In the genomic region with DNA sequence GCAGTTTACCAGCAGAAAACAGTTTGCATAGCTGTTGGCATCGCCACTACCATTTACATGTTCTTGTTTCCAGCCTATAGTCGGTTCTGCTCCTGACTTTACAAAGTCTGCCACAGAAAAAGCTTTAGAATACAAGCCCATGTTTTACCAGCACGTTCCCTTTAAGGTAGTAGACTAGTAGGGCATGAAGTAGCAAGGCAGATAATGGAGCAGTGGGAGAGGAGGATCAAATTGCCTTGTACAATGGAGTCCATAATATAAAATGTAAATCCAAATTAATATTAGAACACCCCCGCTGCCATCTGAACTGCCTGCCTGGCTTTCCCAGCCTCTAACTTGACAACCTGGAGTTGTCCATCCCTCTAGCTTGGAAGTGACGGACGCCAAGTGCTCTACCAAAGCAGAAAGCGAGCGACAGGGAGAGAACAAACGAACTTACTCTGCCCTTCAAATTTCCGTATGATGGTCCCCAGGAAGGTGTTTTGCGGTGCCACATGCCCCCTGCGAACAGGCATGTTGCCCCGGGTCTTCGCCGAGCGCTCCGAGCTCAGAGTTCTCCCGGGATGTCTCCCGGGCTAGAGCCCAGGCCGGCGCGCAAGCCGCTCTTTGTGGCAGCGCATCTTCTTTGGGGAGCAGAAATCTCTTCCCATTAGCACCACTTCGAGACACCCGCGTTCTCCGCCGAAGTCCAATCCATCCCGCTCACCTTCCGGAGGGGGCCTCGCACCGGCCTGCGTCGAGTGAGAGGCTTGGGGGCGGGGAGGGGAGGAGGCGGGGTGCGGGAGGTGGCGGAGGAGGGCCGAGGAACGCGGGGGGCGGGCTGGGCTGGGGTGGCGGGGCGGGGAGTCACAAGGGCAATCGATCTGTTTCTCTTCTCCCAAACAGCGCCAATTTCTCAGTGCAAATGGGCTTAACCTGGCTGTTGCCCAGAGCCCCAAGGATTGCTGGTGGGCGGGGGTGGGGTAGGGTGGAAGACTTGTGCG, we compare ENCODE assay signal across 8 mouse cellular contexts. TPM values are rescaled to one million over a fixed set of nuclear protein-coding genes. Genes with fewer than 3 reads are reported as not detected.
A peak's percentile ranks its signal among the peaks of the same experiment; 100 is the strongest.
DNase-seq lines count a peak whose midpoint lies in the region; ATAC-seq lines count a peak whose summit lies in the region.

Kcnh7 (minus strand) TSS at position 725 of the 983 bp plus-strand sequence.

- WGBS in heart, embryonic 15.5 days = 2% methylated on average over 47 of the region's 49 CpGs
- under 1% methylated on average over 48 of the region's 49 CpGs for WGBS in neural tube, embryonic 13.5 days

- no peak within 1 kb of the TSS; the same call in 1 of the 2 replicates for H3K27ac ChIP-seq in heart, embryonic 15.5 days
- peak within 1 kb of the TSS; percentile 83 for H3K27ac ChIP-seq in neural tube, embryonic 13.5 days (replicated peaks)

- H3K4me1 ChIP-seq in heart, embryonic 15.5 days (replicated peaks) = peaks cover 7% of the 10 kb centered on the region
- peaks cover 14% of the 10 kb centered on the region; the same call in 1 of the 2 replicates for H3K4me1 ChIP-seq in neural tube, embryonic 13.5 days (replicated peaks)

- no peak for ATAC-seq in heart, embryonic 15.5 days (replicated peaks; ENCODE audit: insufficient number of reproducible peaks, insufficient read depth, low FRiP score, low read depth)
- ATAC-seq in neural tube, embryonic 13.5 days (ENCODE audit: low read depth) = peak; percentile 86

- H3K27me3 ChIP-seq in heart, embryonic 15.5 days = peaks cover 22% of the 10 kb centered on the region
- no peaks in the 10 kb centered on the region for H3K27me3 ChIP-seq in neural tube, embryonic 13.5 days

- DNase-seq in heart, postnatal 36 days = no peak
- DNase-seq in cerebellum, postnatal 10 days = peak; percentile 70 to 77
- peak; percentile 21 to 22 for DNase-seq in frontal cortex, postnatal 25 days (ENCODE audit: low spot score in 2 of 2)
- DNase-seq in left cerebral cortex, postnatal 36 days (ENCODE audit: low spot score in 2 of 2) = peak; percentile 64 to 75
- no peak for DNase-seq in MN1 (ENCODE audit: low spot score)
- DNase-seq in B cell, adult 2 months = no peak

- intact Hi-C loops in heart, postnatal 36 days (cut with DNase I) = no loop called here
- intact Hi-C loops in left cerebral cortex, postnatal 36 days (cut with DNase I) = loop anchor here (2.0 to 10.0 kb wide), 3 partner anchors 263 to 469 kb away; no protein-coding TSS in a partner anchor

- H3K36me3 ChIP-seq in heart, embryonic 15.5 days = no peaks in the 10 kb centered on the region
- H3K36me3 ChIP-seq in neural tube, embryonic 13.5 days = no peaks in the 10 kb centered on the region

- H3K9ac ChIP-seq in heart, embryonic 15.5 days = peak within 1 kb of the TSS; percentile 31; the same call in 1 of the 2 replicates
- peak within 1 kb of the TSS; percentile 79 for H3K9ac ChIP-seq in neural tube, embryonic 13.5 days

- H3K9me3 ChIP-seq in heart, embryonic 15.5 days (replicated peaks) = no peaks in the 10 kb centered on the region
- no peaks in the 10 kb centered on the region for H3K9me3 ChIP-seq in neural tube, embryonic 13.5 days

- H3K4me3 ChIP-seq in heart, embryonic 15.5 days = peak within 1 kb of the TSS; percentile 58
- H3K4me3 ChIP-seq in neural tube, embryonic 13.5 days = peak within 1 kb of the TSS; percentile 64

- H3K4me2 ChIP-seq in heart, embryonic 15.5 days = peak within 1 kb of the TSS; percentile 85
- peak within 1 kb of the TSS; percentile 71 for H3K4me2 ChIP-seq in neural tube, embryonic 13.5 days

RNA-seq across cellular contexts. Expression of gene Kcnh7, which starts in this region (rescaled TPM):
- polyA plus RNA-seq in heart, embryonic 15.5 days (2015; fragmentation: Nextera tagmentation; extraction: Ambion mirVana) = 2.5 and 3.6 TPM in 2 replicates
- under 1 TPM; 0.06 to 0.11 TPM for total RNA-seq in heart, postnatal 36 days (2021)
- 100 to 1,000 TPM in 1 of 2 experiments, 10 to 100 TPM in 1; 93.3 to 105 TPM for total RNA-seq in left cerebral cortex, postnatal 36 days (2021)
- polyA plus RNA-seq in neural tube, embryonic 13.5 days (2015; fragmentation: Nextera tagmentation; extraction: Ambion mirVana) = 5.9 and 7.6 TPM in 2 replicates

Comparison
In these comparisons a context has a peak if more than half of its experiments do, and no peak if none do; other contexts are left out.
1. RNA of gene Kcnh7 (total RNA-seq): 93.3 to 105 TPM in left cerebral cortex, postnatal 36 days; 0.06 to 0.11 TPM in heart, postnatal 36 days; every median in the first group is over 10 times any median in the second.
2. DNase-seq: peak in cerebellum, postnatal 10 days (2 of 2), frontal cortex, postnatal 25 days (2 of 2) and left cerebral cortex, postnatal 36 days (2 of 2); none in heart, postnatal 36 days (0 of 2), MN1 (single experiment) and B cell, adult 2 months (0 of 2).